Mouse (Mus musculus) layer of hippocampus, adult 8-10 months (tissue): ENCODE data around the gene Derl3. TPM values are rescaled to one million over a fixed set of nuclear protein-coding genes. Genes with fewer than 3 reads are reported as not detected.
"Not testable (repeated sequence)": the region's sequence is repeated elsewhere in the genome, so short reads cannot be mapped to it uniquely, and the experiment has no call there.

Experiments
- DNase-seq, 2 experiments: peaks; one replicate each; pipeline ENCODE4 v3.0.0; 2022; ENCODE audit warnings: low spot score in 2 of 2
- total RNA-seq, 4 experiments: library from RNA; stranded (reverse); gene quantifications; 2 replicates each; pipeline ENCODE4 v1.2.4; 2022

The Derl3 gene
- total RNA-seq, 4 experiments from 2014 or later = 1.3 to 6.8 (median 4.4) TPM

DNA sequence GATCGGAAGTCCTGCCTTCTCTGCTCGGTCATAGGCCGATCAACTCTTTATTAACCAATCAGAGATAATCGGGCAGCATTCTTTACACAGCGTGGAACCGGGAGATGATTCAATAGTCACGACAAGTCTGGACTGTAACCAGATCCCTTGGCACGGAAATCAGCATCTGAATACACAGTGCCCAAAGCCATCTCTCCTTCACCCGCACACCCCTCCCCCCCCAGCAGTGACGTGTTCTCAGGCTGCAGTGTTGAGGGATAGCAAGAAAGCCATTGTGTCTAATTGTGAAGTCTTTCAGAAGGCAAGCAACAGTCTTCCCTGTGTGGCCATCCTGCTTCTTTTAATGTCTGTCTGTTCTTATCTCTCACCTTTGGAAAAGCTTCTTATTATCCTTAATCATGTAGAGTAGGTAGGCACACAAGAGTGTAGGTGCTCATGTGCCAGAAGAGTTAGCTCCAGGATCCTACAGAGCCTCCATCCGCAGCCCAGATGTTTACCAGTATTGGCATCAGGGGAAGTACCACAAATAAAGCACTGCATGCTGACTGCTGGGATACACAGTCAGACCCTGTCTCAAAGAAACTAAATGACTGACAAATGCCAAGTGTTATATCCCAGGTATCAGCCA lies 20.2 kb upstream of the Derl3 start:
- DNase-seq = peak; percentile 86 to 91

GRCm38 (mm10) chr10:75873543-75874170 lies 19.6 kb upstream of the Derl3 start:
- DNase-seq = no peak

DNA sequence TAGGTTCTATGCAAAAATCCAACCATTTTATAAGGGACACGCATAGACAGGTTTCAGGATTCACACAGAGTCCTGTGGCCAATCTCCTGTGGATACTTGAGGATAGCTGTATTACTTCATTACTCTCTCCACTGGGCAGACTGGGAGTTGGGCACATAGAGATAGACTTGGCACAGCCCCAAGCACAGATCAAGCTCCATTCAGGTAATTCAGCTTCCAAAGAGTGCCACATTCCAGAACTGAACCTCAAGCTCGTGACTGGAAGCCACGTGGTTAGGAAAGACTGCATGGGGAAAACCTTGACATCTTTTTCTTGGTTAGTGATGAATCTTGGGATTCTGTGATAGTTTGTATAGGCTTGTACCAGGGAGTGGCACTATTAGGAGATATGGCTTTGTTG lies 14.4 kb upstream of the Derl3 start:
- no peak for DNase-seq

GRCm38 (mm10) chr10:75880351-75880750 lies 12.9 kb upstream of the Derl3 start:
- no peak for DNase-seq

DNA sequence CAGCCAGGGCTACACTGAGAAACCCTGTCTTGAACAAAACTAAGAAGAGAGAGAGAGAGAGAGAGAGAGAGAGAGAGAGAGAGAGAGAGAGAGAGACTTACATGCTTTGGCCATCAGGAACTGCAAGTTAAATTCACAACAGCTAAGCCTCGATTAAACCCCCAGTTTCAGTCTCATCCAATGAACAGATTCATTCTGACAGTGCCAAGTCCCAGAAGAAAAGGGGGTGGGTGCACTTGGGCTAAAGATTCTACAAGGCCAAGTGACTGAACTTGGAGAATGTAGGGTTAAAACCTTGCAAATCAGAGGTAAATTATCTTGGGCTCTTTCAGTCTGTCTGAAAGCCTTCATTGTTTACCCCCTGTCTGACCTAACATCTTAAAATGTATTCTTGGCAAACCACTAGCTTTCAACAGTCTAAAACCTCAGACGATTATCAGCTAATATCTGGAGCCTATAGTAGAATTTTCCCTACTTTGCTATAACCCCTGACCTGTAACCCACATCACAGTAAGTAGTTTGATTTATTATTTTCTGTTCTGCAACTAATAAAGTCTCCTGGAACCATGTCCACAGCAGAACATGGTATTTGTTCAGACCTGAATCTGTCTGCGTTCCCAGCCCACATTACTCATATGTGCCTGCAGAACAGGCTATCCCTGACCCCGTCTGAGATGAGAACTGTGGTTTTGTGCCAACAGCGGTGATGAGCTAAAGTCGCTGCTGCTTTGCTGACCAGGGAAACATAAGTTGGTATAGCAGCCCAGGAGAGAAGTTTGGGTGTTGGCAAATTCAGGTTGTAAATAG lies 12.2 kb upstream of the Derl3 start:
- DNase-seq = no peak

DNA sequence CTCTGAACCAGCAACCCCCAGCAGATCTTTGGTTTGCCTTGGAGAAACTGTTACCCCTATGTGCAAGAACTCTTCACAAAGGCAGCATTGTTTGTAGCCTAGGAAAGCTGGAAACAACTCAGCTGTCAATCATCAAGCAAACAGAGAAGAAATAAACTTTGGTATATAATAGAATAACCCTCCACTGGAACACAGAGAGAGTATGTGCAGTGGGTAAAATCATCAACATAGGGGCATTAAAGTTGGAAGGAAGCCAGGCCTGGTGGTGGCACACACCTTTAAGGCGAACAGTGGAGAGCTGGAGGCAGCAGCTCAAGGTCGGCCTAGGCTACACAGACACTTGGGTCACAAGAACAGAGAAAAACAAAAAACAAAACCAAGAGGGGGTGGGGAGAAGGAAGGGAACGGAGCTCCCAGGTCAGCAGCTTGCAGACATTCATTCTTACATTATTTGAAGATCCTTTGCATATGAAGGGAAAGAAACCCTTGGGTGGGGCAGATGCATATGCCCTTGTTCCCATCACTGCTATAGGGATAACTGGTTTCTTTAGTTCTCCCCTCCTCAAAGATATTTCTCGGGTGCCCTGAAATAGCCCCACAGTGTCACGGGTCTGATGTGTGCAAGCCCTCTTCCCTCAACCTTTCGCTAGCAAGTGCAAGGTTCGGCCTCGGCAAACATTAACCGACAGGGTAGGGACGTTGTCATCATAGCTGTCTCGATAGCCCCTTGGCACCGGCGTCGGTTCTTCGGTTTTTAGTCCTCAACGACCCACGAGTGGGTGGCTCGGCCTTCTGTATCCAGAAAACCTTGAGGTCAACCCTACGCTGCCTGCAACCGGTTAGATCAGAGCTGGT lies 11.4 kb upstream of the Derl3 start:
- no peak for DNase-seq

- no peak for DNase-seq
Measured at GRCm38 (mm10) chr10:75882433-75883231, 10.6 kb upstream of the Derl3 start.

DNA sequence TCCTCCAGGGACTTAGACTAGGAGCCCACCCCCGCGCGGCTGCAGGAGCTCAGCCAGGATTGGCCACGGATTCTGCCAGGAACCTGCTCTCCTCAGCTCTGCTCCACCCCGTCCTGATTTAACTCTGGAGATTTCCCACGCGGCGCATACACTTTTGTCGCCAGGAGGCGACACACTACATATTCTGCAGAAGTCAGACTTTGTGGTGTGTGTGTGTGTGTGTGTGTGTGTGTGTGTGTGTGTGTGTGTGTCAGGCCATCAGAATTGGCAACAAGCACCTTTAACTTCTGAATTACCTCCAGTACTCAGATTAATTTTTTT lies 10.0 kb upstream of the Derl3 start:
- DNase-seq = peak; percentile 77 to 79

- no peak for DNase-seq
Measured at GRCm38 (mm10) chr10:75884742-75885141, 8.5 kb upstream of the Derl3 start.

DNA sequence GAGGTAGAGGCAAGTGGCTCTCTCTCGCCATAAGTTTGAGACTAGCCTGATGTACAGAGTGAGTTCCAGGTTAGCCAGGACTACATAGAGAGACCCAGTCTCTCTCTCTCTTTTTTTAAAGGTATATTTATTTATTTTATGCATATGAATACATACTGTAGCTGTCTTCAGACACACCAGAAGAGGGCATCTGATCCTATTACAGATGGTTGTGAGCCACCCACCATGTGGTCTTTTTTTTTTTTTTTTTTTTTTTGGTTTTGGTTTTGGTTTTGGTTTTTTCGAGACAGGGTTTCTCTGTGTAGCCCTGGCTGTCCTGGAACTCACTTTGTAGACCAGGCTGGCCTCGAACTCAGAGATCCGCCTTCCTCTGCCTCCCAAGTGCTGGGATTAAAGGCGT lies 5.7 kb upstream of the Derl3 start:
- DNase-seq = not testable (repeated sequence)

DNA sequence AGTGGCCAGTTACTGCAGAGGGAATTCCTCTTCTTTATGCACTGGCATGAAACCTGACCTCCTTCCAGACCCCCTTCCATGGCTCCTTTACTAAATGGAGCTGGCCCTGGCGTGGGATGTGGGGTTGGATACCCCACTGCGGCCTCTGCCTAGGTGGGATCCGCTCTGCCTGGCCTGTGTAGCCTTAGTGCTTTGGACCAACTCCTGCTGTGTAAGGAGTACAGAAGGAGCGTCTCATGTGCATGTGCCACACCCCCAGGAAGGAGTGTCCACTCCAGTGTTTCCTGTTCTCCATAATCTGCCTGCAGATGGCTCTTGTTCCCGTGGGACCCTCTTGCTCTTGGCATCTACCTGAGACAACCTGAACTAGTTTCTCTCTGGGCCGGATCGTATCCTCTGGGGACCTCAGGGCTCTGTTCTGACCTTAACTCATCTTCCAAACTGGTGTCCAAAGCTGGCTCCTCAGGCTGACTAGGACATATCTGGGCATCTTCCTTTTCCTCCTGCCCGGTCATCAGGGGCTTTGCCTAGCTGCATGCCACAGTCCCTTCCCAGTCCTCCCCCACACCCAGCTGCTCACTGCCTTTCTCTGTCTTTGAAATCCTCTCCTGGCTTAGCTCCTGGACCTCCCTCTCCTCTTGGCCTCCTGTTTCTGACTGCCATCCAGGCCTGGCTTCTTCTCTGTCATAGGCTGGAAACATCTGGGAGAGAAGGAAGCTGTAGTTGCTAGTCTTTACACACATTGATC lies 3.6 kb upstream of the Derl3 start:
- DNase-seq = no peak

- DNase-seq = no peak
Measured at GRCm38 (mm10) chr10:75894601-75895000, 1.4 kb downstream of the Derl3 start.

DNA sequence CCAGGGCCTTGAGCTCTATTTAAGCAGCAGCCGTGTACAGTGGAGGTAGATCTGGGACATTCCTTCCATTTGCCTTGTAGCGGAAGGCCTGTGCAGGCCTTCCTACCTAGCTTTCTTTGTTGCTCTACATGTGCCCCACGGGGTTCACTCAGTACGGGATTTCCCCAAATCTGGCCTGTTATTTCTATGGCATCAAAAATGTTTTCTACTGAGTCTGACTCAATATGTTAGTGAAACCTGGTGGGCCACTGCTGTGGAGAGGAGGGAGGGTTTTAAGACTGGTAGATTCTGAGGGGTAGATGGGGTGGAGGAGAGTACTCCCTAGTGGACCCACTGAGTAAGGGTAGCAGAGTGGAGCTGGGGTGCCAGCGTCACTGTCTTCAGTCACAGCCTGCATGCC lies 2.5 kb downstream of the Derl3 start:
- DNase-seq = no peak

- DNase-seq = peak in 1 of 2 experiments; percentile 37
Measured at GRCm38 (mm10) chr10:75896208-75896607, 3.0 kb downstream of the Derl3 start.

DNA sequence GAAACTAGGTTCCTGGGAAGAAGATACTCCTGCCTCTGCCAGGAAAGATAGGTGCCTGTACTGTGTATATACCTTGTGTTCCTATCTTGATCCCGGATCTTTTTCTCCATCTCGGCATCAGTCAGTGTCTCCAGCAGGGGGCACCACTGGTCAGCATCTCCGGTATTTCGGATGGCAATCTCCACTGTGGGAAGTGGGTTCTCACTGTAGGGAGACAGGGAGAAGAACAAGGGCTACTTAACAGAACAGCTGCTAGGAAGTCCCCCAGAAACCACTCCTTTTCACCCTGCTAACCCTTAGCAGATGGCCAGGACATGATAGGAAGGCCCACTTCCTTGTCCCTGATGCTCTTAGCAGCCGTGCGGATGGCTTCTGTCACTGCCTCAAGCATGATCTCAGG lies 4.2 kb downstream of the Derl3 start:
- DNase-seq = peak in 1 of 2 experiments; percentile 74

- DNase-seq = no peak
Measured at GRCm38 (mm10) chr10:75898039-75898564, 4.9 kb downstream of the Derl3 start.

- DNase-seq = no peak
Measured at GRCm38 (mm10) chr10:75898846-75899245, 5.6 kb downstream of the Derl3 start.

DNA sequence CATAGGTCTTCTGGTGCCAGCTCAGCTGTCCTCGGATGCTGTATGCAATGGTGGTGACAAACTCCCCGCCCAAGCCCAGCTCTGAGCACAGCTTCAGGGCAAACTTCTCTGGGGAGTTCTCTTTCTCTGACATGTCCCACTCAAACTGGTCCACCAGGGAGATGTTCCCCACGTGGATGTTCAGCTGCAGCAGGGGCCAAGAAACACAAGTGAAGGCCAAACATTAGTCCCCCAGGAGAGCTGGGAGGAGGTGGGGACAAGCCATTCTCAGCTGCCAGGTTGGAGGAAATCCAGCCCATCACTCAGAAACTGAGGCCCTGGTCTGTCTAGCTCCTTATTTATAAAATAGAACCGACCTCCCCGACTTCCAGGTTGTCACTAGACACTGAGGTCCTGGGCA lies 11.2 kb downstream of the Derl3 start:
- DNase-seq = no peak

DNA sequence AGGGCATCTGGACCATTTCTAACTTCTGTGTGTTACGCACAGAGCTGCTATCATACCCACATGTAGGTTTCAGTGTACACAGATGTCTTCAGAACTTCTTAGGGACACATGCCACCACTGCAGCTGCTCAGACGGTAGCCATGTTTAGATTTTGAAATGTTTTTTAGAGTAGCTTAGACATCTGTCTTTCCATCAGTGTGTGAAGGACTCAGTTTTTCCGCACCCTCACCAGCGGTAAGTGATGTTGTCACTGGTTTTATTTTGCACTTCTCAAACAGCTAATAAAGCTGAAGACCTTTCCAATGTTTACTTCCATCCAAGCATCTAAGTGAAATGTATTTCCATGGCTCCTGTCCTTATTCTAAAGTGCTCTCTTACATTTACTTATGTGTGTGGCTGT lies 13.7 kb downstream of the Derl3 start:
- DNase-seq = no peak

DNA sequence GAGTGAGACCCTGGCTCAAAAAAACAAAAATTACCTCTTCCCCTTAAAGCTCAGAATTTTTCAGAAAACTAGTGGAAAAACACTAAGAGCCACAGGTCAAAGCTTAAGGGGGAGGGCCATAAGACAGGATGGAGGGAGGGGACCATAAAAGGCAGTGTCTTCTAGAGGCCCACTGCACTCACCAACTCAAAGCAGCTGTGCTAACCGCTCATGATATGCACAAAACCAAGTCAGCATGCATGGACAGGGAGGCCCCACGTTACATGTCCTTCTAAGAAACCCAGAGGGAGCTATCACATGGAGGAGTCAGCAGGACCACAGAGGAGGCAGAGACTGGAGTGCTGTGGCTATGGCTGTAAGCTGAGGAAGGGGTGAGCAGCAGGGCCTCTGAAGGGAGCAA lies 17.5 kb downstream of the Derl3 start:
- no peak for DNase-seq
